Mouse (Mus musculus) CD4-positive helper T cell, adult 2 months (primary cell): Measurements from ENCODE around the gene Pitpnm1.

ENCODE experiments used
- DNase-seq: peaks from one replicate; pipeline ENCODE4 v3.0.0-alpha.2; 2012; ENCODE audit warnings: low read depth, missing footprints, low spot score

The Pitpnm1 gene

GRCm38 (mm10) chr19:4140147-4140546 lies 40.3 kb downstream of the Pitpnm1 start:
- no peak for DNase-seq

GRCm38 (mm10) chr19:4142416-4143173 lies 42.8 kb downstream of the Pitpnm1 start:
- DNase-seq, result no peak

GRCm38 (mm10) chr19:4143759-4144268 lies 44.0 kb downstream of the Pitpnm1 start, which contains the start of gene Cabp4:
Gene Cabp4 (minus strand): TSS chr19:4144033.
- no peak for DNase-seq

DNA sequence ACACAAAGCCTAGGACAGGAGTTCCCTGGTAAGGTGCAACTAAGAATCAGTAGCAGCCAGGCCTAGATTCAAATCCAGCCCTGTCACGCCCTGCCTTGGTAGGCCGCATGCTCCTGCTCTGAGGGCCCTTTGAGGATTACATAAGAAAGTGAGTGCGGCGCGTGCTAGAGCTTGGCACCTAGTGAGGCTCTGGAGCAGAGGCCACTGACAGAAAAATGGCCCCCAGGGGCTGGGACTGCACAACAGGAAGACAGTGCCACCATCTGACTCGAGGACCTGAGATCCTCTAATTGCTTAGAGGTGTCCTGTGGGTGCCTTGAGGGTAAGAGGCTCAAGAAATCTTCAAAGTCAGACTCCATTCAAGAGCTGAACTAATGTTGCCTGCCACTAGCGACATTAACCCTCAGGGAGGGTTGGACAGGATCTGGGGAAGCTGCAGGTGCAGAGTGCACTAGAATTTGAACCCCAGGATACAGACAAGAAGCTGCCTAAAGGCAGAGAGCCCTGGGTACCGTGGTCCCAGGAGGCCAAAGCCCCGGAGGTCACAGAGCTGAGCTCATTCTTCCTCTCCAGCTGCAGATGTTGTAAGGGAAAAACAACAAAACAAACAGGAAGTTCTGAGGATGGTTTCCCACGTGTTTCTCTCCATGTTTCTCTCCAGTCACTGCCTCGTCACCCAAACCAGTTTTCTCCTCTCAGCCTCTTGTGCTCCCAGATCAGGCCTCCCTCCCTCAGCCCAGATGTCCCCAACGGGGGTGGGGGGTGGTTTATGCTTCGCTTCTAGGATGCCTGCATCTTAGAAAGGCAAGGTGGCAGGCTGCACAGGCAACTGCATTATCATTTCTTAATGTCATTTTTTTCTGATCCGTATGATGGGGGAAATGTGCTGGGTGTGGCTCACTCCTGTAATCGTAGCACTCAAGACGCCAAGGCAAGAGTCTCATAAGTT lies 45.0 kb downstream of the Pitpnm1 start:
- no peak for DNase-seq

- DNase-seq, result no peak
Measured at GRCm38 (mm10) chr19:4145936-4146335, 46.1 kb downstream of the Pitpnm1 start.

GRCm38 (mm10) chr19:4146366-4147021 lies 46.7 kb downstream of the Pitpnm1 start:
- no peak for DNase-seq

DNA sequence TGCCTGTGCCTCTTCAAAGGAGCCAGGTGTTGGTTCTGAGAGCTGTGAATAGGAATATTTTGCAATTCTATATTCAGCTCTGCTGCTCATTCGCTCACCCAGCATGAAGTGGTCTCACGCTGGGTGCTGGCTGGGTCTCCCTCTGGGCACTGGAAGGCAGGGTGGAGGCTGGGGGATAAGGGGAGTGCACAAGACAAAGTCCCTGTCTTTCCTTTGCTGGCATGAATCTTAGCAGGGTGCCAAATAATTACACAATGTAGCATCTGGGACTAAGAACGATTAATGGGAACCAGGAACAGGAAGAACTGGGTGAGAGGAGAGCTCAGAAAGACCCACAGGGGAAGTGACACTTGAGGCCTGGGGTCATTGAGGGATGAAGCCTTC lies 47.2 kb downstream of the Pitpnm1 start:
- DNase-seq, result no peak

DNA sequence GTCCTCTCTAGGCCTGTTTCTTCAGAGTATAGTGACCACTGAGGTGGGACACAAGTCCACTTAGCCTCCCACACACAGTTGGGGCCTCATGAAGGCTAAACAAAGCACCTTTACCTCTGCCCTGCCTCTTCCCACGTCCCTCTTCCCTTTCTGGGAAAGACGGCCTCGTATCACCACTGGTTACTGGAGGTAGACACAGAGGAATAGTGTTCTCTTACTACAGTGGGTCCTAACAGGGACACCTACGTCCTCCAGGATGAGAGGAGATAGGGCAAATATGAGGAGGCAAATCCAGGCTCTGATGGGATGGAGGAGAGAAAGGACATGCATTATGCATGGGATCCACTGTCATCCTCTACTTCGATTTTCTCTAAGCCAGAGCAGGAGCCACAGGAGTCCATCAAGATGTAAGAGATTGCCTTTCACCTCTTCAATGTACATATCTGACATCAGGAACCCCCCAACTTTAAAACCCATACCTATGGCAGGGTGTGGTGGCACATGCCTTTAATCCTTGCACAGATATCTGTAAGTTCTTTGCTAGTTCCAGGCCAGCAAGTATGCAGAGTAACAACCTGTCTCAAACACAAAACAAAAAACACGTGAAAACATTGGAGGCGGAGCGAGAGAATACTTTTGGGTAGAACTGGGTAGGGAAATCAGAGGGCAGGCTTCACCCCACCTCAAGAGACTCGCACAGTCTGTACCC lies 48.1 kb downstream of the Pitpnm1 start:
- DNase-seq, result no peak

GRCm38 (mm10) chr19:4148491-4148806 lies 48.7 kb downstream of the Pitpnm1 start, which contains the start of gene Coro1b:
Gene Coro1b (plus strand): TSS chr19:4148619.
- DNase-seq, result peak; percentile 92

DNA sequence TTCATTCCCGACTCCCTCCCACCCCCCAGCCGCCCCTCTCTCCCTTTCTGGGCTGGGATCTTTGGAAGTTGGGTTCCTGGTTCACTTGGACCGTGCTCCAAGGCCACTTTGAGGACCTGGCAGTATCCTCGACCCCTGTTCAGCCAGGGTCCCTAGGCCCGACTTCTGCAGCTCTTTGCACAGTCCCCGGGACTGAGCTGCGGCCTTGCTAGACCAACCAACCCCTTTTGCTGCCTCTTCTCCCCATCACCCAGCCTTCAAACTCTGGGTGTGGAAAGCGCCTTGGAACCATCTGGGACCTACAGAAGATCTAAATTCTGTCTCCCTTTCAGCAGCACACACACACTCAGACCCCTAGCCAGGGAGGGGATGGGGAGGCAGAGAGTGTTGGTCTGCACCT lies 49.0 kb downstream of the Pitpnm1 start:
- DNase-seq, result no peak

- no peak for DNase-seq
Measured at GRCm38 (mm10) chr19:4149283-4149682, 49.5 kb downstream of the Pitpnm1 start.

DNA sequence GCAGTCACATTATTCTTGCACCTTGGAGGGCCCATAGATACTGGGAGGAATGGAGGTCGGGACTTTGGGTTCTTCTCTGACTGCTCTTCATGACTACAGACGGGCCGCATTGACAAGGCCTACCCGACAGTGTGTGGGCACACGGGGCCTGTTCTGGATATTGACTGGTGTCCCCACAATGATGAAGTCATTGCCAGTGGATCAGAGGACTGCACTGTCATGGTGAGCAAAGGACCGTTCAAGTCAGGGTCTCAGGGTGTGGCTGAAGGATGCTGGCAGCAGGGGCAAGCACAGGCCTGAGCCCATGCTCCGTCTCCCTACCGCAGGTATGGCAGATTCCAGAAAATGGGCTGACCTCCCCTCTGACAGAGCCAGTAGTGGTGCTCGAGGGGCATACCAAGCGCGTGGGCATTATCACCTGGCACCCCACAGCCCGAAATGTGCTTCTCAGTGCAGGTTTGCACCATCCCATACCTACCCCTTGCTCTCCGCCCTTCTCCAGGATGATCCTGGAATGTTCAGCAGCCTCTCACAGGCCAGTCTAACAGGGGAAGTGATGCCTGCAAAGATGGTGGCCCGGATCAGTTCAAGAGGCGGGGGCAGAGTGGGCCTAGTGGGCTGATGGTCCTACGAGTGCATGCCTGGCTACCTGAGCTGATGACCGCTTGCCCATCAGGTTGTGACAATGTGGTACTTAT lies 50.1 kb downstream of the Pitpnm1 start:
- DNase-seq, result no peak

GRCm38 (mm10) chr19:4150567-4151487 lies 51.0 kb downstream of the Pitpnm1 start:
- no peak for DNase-seq

GRCm38 (mm10) chr19:4151488-4151860 lies 51.7 kb downstream of the Pitpnm1 start:
- DNase-seq, result no peak

- DNase-seq, result no peak
Measured at GRCm38 (mm10) chr19:4151898-4152297, 52.1 kb downstream of the Pitpnm1 start.

DNA sequence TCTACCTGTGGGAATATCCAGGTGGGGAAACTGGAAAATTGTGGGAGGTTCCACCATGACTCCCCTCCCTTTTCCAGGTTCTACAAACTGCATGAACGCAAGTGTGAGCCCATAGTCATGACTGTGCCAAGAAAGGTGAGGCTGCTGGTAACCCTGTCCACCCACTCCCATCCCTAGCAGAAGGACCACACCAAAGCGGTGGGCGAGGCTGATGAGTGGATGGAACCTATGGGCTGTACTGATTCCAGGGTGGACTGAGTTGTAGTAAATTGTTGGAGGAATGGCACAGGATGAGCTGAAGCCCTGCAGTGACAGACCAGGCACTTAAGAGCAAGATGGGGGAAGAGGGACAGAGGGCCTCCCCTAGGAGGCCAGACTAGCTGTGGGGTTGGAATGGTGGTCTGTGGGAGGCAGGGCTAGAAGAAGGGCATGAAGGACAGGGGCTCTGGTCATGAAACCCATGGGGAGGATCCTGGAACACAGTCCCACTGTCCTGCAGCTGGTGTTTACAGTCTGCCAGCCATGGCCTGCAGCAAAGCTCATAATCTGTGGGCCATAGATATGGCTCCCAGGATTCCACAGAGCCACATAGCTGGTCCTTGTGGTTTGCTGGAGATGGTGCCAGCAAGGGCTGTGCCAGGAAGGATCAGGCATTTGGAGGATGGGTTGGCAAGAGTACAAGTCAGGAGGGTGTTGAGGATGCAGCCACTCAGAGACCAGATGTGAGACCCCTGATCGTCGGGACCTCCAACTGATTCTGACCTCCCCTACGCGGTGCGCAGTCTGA lies 52.8 kb downstream of the Pitpnm1 start:
- DNase-seq, result no peak

DNA sequence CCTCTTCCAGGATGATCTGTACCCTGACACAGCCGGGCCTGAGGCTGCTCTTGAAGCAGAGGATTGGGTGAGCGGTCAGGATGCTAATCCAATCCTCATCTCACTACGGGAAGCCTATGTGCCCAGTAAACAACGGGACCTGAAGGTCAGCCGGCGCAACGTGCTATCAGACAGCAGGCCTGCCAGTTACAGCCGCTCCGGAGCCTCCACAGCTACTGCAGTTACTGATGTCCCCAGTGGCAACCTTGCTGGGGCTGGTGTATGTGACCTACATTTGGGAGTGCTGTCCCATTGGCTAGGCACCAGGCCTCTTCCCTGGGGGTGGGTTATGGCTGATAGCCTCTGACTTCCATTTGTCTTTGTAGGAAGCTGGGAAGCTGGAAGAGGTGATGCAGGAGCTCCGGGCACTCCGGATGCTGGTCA lies 53.4 kb downstream of the Pitpnm1 start, which contains the start of gene Ptprcap:
Gene Ptprcap, plus strand, starts transcription at position 373 of the 423 bp plus-strand sequence.
- no peak for DNase-seq

DNA sequence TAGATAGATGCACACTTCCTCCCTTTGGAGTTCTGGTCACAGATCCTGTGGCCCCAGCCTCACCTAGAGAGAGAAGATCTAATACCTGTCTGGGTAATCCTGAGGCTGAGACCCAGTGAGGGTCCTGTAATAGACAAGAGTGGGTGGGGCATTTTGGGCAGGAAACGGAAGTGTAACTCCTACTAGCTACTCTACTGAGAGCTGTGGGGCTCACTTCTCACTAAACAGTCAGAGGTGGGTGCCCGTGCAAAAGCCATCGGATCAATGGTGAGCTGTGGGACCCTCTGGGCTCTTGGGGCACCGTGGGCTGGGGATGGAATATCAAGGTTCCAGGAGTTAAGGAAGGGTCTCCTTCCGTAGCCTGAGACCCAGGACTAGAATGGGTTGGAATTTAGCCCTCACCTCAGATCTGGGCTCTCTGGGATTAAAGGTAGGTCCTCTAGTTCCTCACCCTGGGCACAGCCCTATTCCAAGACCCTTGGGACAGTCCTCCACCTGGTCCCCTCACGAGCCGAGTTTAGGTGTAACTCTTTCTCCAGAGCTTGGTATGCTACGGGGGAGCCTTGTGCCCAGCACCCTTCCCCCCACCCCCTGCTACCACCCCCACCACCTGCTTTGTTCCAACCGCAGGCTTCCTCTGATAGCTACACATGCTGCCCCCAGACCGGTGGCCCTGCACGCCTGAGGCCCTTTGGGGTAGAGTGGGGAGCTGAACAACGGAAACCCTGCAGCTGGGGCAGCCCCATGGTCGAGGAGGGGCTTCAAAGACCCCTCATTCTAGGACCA lies 54.8 kb downstream of the Pitpnm1 start:
- peak; percentile 71 for DNase-seq
